Mouse (Mus musculus) adrenal gland, postnatal 10 days (tissue): ENCODE results near the gene Ugt1a6a. TPM values are rescaled to one million over a fixed set of nuclear protein-coding genes. Genes with fewer than 3 reads are reported as not detected.

Experiments
- DNase-seq: peaks from one replicate; pipeline ENCODE4 v3.0.0; 2021; ENCODE audit warnings: mixed read lengths
- total RNA-seq, 2 experiments: library from RNA; stranded (reverse); gene quantifications; 2 replicates each; pipeline ENCODE4 v1.2.3; 2021

Gene Ugt1a6a
- total RNA-seq, 2 experiments from 2014 or later, result 9.1 to 14.0 TPM

DNA sequence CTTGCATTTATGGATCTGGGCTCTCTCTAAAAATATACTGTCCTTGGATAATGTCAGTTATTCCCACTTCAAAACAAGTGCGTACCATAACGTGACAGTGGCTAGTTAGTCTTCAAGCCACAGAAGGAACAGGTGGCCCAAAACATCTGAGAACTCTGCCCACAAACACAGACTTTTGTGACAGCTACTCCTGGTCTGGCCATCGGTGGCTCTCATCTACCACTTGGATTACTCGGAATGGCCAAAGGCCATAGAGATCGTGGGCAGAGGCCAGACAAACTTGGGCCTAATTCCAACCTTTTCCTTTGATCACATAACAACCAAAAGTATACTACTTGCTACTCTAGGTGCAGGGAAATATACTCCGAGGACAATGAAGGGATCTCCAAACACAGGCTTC lies 133.5 kb downstream of the Ugt1a6a start:
- DNase-seq, result peak; percentile 31

Other genes with a start within 250 kb of the Ugt1a6a start
- 10 to 100 TPM; 21.4 to 37.7 TPM for gene Usp40, start 126.3 kb upstream of the Ugt1a6a start, total RNA-seq
- 1 to 10 TPM; 2.8 to 7.9 TPM for gene Ugt1a10, start 79.4 kb upstream of the Ugt1a6a start, total RNA-seq
- 1 to 10 TPM; 4.1 to 6.3 TPM for gene Ugt1a9, start 64.0 kb upstream of the Ugt1a6a start, total RNA-seq
- gene Ugt1a8, start 47.0 kb upstream of the Ugt1a6a start, total RNA-seq, result under 1 TPM; 0.21 to 0.30 TPM
- 1 to 10 TPM; 1.9 to 2.6 TPM for gene Ugt1a7c, start 39.7 kb upstream of the Ugt1a6a start, total RNA-seq
- gene Ugt1a6b, start 31.6 kb upstream of the Ugt1a6a start, total RNA-seq, result 10 to 100 TPM in 1 of 2 experiments, 1 to 10 TPM in 1; 7.3 to 13.6 TPM
- under 1 TPM; 0.48 to 0.61 TPM for gene Ugt1a5, start 31.2 kb downstream of the Ugt1a6a start, total RNA-seq
- under 1 TPM; 0.18 to 0.61 TPM for gene Ugt1a2, start 65.8 kb downstream of the Ugt1a6a start, total RNA-seq
- 1 to 10 TPM; 3.0 to 3.9 TPM for gene Dnajb3, start 71.0 kb downstream of the Ugt1a6a start, total RNA-seq
- gene Ugt1a1, start 77.2 kb downstream of the Ugt1a6a start, total RNA-seq, result 100 to 1,000 TPM in 1 of 2 experiments, 10 to 100 TPM in 1; 40.3 to 102 TPM
- 1 to 10 TPM in 1 of 2 experiments, under 1 TPM in 1; 0.67 to 1.3 TPM for gene Mroh2a, start 92.2 kb downstream of the Ugt1a6a start, total RNA-seq
- gene Hjurp, start 142.8 kb downstream of the Ugt1a6a start, total RNA-seq, result 10 to 100 TPM; 63.8 to 91.9 TPM
- gene Trpm8, start 142.9 kb downstream of the Ugt1a6a start, total RNA-seq, result not detected